Mouse (Mus musculus): ENCODE measurements around the gene Golga4.

DNA sequence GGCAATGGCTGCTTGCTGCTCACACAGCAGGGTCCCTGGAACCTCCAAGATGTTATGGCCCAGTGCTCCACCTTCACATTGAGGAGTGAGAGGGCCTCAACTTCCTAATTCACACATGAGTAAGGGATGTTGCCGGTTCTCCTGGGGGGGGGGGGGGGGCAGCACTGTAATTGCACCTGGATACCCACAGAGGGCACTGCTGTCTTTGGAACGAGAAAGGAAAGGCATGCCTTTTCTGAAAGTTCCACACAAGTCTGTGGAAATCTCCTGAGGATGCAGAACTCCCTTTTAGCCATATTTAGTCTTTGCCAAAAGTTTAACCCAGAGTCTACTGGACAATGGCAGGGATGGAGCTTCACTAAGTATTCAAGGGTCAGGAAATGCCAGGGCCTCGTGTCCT is 83.2 kb downstream of the Golga4 start:
- TF ChIP-seq CTCF (IDR thresholded peaks at IDR 0.05), result peak; percentile 82
- TF ChIP-seq EP300 (IDR thresholded peaks at IDR 0.05), result no peak

Data from lung, postnatal 0 days (tissue).